Mouse (Mus musculus): ENCODE results near the gene Rps6ka3. TPM values are rescaled to one million over a fixed set of nuclear protein-coding genes. Genes with fewer than 3 reads are reported as not detected.
A peak's percentile ranks its signal among the peaks of the same experiment; 100 is the strongest.

Rps6ka3 gene
- 10 to 100 TPM; 43.2 to 61.1 (median 49.8) TPM for total RNA-seq (2022)

DNA sequence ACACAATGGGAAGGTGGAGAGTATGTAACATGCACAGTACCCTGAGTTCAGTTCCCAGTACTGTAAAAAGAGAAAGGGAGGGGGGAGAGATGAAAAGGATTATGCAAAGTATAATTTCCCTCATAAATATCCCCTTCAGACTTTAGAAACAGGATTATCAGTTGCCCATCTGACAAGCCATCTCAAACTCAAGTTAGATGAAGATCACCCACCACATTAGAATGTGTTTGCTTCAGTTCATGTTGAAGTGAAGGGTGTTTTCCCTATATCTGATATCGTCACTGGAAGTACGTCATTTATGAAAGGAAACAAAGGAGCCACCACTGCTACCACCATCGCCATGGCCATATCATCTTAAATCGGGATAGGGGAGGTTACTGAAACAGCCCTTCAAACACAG is at the start of gene Rps6ka3:
Gene Rps6ka3, plus strand, starts transcription at position 301 of the 400 bp plus-strand sequence.
- no peak for DNase-seq (ENCODE audit: low spot score in 2 of 2)

DNA sequence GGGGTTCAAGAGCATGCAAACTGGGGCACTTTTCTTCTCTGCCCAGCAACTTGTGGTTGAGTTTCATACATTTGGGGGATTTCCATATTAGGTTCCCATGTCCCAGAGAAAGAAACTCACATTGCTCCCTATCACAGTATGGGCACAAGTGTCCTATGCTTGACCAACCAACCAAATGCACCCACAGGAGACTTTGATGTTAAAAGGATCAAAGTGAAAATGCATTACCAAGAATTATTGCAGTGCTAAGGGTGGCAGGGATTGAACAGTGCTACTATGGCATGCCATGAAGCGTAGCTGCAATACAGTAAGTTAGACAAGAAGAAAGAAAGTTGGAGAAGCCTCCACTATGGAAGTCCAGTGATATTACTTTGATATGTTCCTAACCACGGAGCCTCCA is 40.9 kb upstream of the Rps6ka3 start:
- no peak for DNase-seq (ENCODE audit: low spot score in 2 of 2)

DNA sequence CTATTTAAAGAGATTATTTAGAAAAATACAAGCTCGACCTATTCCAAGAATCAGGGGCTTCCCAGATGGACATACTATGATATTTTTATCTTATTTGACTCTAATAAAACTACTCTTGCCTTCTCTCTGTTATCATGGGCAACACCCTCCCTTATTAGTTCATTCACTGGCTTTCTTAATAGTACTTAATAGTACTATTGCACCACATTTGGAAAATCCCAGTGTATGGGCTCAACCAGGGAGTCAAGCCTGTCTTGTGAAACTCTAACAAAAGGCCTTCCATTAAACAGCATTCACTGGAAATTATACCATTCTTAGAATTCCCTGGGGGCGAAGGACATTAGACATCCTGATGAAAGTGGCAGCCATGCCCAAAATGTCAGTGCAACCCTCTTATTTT is 38.5 kb upstream of the Rps6ka3 start:
- DNase-seq (ENCODE audit: low spot score in 2 of 2) = no peak

DNA sequence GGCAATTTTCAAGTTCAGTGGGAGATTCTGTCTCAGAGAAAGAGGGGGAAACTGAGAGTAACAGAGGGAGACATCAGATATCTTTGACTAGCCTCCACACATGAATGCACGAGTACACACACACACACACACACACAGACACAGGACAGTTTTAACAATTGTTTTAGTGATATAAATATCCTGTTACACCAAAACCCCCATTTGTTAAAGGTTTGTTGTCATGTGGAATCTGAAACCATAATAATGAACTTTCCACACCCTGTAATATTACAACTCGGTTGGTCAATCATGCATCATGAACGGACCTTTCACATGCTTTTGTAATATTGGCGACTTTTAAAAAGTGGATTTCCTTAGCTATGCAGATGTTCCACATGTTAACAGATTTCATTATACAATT is 18.5 kb upstream of the Rps6ka3 start:
- no peak for DNase-seq (ENCODE audit: low spot score in 2 of 2)

DNA sequence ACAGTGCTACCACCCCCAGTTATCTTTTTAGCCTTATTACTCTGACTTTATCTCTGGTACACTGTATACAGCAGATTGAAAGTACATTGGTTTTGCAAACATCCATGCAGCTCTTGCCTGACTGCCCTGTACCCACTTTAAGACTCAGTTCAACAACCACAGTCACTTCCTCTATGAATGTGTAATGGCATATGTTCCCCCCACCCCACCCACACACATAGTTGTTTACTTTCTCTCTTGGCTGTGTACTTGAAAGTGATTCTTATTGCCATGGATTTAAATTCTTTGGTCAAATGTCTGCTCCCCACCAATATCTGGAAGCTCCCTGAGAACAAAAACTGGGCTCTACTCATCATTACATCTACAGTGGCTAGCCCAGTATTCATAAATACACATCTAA is 10.6 kb upstream of the Rps6ka3 start:
- DNase-seq (ENCODE audit: low spot score in 2 of 2) = no peak

DNA sequence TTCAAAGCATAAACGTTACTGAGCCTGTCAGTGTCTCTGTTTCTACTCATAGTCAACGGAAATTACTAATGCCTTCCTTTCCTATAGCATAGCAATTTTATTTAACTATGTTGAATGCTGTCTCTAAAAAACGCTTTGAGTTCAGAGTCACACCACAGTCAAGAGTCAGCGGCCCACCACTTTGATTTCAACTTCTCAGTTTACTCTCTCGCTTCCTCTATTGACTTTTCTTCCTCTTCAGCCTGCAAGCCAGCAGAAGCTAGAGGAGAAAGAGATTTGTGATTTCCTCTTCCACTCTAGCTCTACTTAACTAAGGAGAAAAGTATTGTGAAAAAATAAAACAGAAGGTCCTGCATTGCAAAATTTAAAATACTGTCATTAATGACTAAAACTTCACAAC is 10.0 kb upstream of the Rps6ka3 start:
- DNase-seq (ENCODE audit: low spot score in 2 of 2) = no peak

DNA sequence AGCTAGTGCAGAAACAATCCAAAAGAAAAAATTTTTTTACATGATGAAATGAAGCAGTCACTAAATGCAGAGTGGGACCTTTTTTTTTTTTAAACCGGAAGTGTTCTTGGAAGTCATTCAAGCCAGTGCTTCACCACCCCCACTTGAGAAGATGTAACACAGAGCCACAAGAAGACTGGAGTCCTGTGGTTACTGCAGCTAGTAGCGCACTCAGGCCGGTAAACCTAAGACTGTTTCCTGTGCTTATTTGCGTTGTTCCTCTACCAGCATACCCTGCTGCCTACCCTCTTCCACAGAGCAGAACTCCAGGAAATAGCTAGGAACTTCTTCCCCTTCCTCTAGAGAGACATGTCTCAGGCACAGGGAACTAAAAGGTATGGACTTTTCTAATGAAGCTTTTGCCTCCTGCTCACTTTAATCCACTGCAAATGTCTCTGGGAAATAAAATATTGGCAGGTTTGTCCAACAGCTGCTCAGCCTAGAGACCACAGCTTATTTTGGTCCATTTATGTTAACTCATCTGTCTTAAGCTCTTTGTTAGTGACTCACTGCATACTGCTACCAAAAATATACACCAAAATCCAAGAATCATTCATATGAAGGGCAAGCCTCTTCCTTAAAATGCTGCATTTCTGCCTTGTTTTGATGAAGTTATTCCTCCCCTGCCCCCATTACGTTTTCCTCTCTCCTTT is 931 bp downstream of the Rps6ka3 start:
- no peak for DNase-seq (ENCODE audit: low spot score in 2 of 2)

DNA sequence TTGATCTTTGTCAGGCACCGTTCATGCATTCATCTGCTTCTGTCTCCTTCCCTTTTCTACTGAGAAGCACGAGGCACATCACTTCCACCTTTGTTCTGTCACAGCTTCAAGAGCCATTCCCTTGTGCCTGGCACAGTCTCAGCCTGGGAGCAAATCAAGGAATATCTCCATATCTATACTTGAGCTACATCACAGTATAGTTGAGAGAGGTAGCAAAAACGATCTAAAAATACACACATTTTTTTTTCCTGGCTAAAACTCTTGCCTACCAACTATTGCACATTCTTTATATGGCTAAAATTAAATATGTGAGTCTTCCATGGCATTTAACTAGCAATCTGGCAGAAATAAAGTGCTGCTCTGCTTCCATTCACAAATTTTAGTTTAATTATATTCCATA is 5.1 kb downstream of the Rps6ka3 start:
- DNase-seq (ENCODE audit: low spot score in 2 of 2) = no peak

DNA sequence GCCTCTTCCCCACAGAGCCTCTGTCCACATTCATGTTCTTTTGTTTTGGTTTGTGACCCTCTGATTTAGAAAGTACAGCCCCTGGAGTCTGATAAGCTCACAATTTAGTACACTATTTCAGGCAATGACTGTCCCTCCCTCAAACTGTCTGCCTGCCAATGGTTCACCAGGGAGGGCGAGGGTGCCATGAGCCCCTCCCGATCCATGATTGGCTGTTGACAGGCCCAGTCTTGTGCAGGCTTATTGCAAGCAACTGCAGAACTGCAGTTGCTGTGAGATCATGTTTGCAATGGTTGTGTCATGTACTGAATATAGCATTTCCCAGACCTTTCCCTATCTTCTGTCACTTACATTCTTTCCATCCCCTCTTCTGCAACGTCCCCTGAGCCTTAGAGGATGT is 12.4 kb downstream of the Rps6ka3 start:
- DNase-seq (ENCODE audit: low spot score in 2 of 2) = peak in 1 of 2 experiments; percentile 2

DNA sequence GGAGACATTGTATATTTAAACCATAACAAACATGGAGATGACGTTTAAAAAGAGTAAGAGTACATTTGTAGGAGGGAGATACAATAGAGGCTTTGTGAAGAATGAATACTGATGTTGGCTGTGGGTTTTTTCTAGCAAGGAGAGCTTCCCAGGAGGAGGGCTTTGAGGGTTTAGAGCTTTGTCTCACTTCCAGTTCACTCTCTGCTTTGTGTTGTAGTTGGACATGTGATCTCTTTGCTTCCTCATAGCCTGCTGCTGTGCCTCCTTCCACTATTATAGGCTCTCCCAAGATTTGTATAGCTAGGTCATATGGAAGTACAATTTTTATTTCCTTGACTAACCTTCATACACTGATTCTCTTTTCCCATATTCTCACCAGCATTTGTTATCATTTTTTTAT is 27.2 kb downstream of the Rps6ka3 start:
- no peak for DNase-seq (ENCODE audit: low spot score in 2 of 2)

DNA sequence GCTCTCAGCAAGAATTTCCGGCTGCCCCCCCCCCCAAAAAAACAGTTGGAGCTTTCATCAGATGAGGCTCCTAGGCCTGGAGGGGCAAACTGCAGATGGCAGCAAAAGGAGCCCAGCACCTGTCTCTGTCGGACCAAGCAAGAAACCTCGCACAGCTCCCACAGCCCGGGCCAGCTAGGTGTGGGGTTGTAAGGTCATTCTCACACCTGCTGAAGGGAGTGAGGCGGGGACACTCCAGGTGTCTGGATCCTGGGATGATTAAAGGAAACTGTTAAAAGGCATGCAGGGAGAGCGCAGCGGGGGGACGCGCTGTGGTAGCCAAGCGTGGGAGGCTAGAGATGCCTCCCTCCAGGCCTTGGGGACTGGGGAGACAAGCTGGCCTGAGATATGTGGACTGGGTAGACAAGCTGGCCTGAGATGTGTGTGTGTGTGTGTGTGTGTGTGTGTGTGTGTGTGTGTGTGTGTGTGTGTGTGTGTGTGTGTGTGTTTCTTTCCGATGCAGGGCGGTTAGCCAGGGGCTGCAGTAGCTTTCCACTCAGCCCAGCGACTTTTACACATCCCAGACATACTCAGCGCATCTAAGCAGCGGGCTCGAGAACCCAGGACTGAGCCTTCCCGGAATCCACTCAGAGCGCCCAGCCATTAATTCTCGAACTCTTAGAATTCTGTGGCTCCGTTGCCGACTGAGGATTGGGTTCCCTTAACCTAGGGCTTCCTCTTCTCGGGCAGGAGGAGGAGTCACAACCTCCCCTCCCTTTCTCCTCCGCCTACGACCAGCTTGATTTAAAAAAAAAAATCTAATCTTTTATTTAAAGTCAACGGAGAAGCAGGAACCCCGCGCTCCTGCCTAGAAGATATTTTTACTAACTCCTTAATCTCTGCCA is 44.1 kb downstream of the Rps6ka3 start:
- peak; percentile 6 to 14 for DNase-seq (ENCODE audit: low spot score in 2 of 2)

DNA sequence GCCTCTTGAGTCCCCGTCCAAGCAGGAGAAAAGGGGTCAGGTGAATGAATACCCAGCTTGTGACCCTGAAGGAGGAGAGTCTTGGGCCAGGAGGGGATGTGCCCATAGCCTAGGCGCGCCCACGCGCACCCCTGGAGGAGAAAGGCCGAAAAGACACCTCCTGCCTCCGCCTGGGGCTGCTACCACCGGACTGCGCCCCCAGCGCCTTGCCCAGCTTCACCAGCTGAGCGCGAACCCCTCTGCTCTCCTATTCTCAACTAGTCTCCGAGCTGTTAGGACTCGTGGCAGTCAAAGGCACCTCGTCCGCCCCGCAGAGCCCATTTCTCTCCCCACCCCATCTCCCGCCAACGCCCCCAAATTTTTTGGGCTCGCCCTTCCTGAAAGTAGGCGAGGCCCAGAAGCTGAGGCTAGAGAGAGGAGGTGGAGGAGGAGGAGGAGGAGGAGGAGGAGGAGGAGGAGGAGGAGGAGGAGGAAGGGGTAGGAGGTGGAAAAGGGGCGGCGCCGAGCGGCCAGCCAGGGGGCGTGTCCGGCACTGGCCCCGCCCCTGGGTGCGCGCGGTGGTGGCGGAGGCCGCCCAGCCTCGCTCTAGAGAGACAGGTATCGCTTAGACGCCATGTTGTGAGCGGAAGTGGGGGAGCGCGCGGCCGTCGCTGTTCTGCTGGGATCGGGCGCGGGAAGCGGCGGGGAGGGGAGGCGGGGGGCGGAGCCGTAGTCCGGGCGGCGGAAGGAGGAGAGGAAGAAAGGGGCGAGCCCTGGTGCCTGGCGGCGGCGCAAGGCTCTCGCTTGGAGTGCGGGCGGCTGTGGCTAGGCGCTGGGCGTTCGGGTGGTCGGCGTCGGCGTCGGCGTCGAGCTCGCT is 45.2 kb downstream of the Rps6ka3 start:
- DNase-seq (ENCODE audit: low spot score in 2 of 2) = peak; percentile 80

DNA sequence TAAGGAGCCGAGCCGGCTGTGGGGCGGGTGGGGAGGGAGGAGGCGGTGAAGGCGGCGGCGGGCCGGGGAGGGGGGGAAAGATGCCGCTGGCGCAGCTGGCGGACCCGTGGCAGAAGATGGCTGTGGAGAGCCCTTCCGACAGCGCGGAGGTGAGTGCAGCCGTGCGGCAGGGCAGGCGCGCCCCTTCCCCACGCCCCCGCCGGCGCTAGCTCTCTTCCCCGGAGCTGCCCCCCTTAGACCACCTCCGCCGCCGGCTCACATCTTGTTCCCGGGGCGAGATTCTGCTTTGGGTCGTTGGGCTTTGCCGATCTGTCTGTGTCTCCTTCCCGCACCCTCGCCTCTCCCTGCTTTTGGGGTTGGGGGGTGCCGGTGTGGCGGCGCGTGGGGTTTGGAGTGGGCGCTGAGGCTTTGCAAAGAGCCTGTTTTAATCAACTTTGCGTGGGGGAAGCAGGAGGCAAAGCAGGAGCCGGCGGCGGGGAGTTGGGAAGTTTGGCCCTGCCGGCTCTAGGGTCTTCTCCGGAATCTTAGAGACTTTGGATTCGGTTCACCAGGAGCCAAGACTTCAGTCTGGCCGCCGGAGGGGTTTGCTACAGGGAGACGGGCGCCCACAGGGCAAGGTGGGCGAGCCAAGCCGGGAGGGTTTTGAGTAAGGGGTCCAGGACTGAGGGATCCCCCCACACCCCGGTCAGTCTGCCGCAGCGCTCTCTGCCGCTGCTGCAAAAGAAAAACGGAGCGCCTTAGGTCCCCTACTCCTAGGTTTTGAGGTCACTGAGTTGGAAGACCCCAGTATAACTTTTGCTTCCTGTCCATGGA is 46.1 kb downstream of the Rps6ka3 start:
- DNase-seq (ENCODE audit: low spot score in 2 of 2) = peak in 1 of 2 experiments; percentile 7

DNA sequence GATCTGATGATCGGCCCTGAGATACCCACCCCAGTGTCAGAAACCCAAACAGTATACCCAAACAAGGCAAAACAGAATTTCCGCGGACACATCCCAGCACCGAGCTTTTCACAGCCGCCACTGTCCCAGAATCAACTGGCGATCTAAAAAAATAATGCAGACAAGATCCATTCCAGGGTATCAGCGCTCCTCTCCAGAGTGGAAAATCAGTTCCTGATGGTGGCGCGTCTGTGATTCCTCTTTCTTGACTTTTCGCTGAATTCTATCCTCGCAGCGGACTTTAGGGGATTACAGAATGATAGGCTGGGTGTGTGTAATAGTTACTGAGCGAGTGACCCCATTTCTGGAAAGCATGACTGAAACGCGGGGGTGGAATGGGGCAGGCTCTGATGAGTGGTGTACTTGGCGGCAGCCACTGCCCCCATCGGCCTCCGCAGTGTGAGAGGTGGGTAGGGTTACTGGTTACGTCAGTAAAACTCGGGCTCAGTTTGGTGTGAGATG is 46.9 kb downstream of the Rps6ka3 start:
- DNase-seq (ENCODE audit: low spot score in 2 of 2) = peak; percentile 20 to 47

DNA sequence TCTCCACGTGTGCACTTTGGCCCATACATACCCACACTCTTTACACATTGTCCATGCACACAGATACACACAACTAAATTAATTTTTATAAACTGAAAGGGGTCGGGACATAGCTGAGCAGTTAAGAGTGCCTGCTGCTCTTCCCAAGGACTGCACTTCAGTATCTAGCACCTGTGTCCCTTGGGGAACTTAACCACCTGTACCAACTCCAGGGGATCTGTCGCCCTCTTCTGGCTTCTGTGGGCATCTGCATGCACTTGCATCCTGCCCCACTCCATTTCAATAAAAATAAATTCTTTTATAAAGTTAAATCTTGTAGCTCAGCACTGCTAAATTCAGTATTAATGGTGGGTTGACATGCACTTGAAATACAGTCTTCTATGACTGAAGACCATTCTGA is 54.6 kb downstream of the Rps6ka3 start:
- DNase-seq (ENCODE audit: low spot score in 2 of 2) = no peak

DNA sequence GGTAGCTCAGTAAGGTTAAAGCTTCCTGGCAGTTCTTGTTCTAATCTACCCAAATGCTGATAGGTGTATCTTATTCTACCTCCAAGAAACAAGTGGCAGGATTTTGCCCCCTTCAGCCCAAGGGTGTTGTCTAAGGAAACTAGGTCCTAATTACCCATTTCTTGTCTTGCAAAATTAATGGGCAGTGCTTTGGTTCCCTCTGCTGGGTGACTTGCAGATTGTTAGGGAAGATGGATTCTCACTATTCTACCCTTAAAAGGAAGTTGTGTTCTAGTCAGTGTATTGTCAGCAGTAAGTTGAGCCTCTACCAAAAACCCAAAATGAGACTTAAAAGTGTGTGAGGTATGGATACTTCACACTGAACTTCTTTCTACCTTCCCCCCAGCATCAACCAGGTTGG is 59.0 kb downstream of the Rps6ka3 start:
- no peak for DNase-seq (ENCODE audit: low spot score in 2 of 2)

DNA sequence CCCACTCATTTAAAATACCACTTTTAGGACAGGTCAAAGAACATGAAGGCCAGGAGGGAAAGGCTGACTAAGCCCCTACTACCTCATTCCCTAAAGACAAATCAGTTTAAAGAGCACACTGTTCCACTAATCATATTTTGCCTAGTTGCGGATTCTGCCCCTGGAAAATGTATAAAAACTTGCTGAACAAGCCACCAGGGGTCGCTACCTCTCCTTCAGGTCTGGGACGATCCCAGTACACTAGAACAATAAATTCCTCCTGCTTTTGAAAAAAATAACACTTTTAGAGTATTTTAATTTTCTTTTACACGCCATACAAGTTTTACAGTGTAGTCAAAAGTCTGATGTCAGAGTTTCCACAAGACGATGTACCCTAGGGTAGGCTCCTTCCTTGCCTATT is 76.7 kb downstream of the Rps6ka3 start:
- DNase-seq (ENCODE audit: low spot score in 2 of 2) = no peak

DNA sequence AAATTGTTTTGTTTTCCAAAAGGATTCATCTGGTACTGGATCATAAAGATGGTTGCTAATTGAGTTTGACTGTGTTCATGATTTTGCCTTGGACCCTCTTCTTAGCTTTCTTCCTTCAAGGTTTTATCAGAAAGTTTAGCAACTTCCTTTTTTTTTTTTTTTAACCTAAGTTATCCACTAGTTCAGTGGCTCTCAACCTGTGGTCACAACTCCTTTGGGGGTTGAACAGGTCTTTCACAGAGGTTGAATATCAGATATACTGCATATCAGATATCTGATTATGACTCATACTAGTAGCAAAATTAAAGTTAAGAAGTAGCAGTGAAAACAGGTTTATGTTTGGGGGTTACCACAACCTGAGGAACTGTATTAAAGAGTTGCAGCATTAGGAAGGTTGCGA is 85.8 kb downstream of the Rps6ka3 start:
- DNase-seq (ENCODE audit: low spot score in 2 of 2) = no peak

DNA sequence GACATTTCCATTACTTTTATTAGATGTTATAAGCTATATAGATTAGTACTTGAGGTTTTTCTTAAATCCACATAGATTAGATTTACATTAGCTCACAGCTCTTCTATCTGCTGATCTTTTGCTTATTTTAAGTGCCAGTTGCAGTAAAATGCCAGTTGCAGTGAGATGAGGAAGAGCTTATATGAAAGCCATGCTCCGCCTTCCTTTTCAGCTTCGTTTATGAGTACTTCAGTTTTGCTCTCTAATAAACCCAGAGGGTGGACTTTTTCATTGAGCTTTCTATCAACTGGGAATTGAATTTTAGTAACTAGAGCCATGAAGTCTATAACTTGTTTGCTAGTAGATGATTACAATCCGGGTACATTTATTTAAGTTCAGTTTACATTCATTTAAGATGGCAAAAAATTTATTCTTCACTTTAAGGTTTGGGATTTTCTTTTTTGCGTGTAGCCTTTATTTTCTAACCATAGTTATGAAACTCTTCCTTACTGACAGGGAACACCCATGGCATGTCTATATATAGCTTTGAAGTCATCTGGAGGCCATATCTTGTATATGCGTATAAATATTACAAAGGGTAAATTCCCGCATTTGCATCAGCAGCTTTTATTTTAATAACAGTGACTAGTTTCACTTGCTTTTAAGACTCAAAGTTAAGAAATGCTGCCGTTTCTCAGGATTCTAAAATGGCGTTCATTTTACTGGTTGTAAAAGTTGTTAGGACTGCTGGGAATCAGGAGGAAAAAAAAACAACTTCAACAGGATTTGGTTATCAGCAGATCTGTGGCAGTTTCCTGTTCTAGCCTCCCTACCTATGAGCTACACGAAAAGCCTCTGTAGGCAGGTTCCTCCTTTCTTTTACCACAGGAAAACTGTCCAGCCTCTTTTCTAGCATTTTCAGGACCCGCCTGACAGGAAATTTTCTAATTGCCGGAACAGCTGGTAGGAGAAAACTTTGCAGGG is 92.5 kb downstream of the Rps6ka3 start:
- DNase-seq (ENCODE audit: low spot score in 2 of 2) = no peak

DNA sequence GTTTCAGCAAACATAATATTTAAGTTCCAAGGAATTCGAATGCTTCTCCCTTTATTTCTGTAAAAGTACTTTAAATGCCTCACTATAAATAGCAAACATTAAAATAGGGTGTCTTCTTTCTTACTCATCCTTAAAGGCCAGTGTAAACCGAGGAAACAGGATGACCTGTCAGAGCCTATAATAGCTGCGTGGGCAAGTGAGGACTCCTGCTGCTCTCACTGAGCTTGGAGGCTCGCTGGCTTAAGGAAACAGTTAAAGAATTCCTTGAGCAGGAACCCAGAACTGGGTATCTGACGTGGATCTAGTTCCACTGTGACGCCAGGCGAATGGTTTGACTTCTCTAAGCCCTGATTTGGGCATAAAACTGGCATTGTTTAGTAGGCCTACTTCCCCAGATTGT is 105.2 kb downstream of the Rps6ka3 start:
- DNase-seq (ENCODE audit: low spot score in 2 of 2) = no peak
